Mouse (Mus musculus) left cerebral cortex, adult 2 months (tissue): ENCODE results near the gene Dcaf4. TPM values are rescaled to one million over a fixed set of nuclear protein-coding genes. Genes with fewer than 3 reads are reported as not detected.
A peak's percentile ranks its signal among the peaks of the same experiment; 100 is the strongest.

ENCODE experiments used
- DNase-seq, 2 experiments: peaks; one replicate each; pipeline ENCODE4 v3.0.0; 2021 to 2022; ENCODE audit warnings: low spot score in 2 of 2, mixed read lengths in 1 of 2; ENCODE audit errors: extremely low spot score in 1 of 2
- H3K27ac ChIP-seq: fragments of 200-600 bp; 2 replicates; pipeline ENCODE4 v1.8.1; 2022
- H3K4me3 ChIP-seq: fragments of 200-600 bp; 2 replicates; pipeline ENCODE4 v1.8.1; 2022
- CTCF ChIP-seq: fragments of 200-600 bp; IDR thresholded peaks from 2 replicates; pipeline ENCODE4 v1.8.1; 2022; ENCODE audit warnings: antibody characterized with exemption, mild to moderate bottlenecking, moderate library complexity
- intact Hi-C: fragments of 180-260 bp; cut with DNase I; formaldehyde crosslinking; loops from one replicate; pipeline ENCODE4 v1.15.1; 2025
- total RNA-seq, 2 experiments: library from RNA; stranded (reverse); gene quantifications; 2 replicates each; pipeline ENCODE4 v1.2.3; 2021

Gene Dcaf4
- total RNA-seq, 2 experiments from 2014 or later, result 31.6 to 32.3 TPM

DNA sequence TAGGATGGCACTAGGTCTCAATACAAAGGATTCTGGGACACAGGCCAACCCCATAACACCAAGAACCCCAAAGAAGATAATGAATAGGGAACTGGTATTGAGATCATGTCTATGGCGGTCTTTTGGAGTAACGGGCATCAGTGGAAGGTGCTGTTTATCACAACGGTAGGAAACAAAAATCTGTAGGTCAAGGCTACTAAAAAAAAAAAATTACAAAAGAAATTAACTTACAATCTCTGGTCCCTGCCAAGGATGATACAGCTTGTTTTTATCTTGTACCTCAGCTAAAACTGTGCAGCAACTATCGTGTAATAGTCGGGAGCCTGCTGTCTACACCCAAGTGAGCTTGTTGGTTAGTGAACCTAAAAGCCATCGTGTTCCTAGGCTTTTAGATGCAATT is 23.5 kb upstream of the Dcaf4 start:
- no peak overlapping the region for H3K27ac ChIP-seq
- intact Hi-C loops, result no loop called here
- TF ChIP-seq CTCF, result no peak
- no peak overlapping the region for H3K4me3 ChIP-seq
- DNase-seq, result no peak

DNA sequence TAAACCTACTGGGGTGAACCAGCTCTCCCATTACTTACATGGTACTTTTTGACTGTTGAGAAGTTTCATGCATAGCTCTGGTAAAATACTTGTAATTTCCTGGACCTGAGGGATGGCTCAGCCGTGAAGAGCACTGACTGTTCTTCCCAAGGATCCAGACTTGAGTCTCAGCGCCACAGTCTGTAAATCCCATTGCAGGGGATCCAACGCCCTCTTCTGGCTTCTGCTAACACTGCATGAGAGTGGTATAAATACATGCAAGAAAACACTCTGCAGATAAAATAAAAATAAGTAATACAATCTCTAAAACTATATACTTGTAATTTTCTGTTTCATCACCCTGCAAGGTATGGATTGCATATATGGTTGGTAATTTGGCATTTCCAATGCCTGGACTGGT is 22.3 kb upstream of the Dcaf4 start:
- H3K27ac ChIP-seq, result no peak overlapping the region
- TF ChIP-seq CTCF, result no peak; the same call in none of the 2 replicates
- intact Hi-C loops, result no loop called here
- no peak for DNase-seq
- H3K4me3 ChIP-seq, result no peak overlapping the region

DNA sequence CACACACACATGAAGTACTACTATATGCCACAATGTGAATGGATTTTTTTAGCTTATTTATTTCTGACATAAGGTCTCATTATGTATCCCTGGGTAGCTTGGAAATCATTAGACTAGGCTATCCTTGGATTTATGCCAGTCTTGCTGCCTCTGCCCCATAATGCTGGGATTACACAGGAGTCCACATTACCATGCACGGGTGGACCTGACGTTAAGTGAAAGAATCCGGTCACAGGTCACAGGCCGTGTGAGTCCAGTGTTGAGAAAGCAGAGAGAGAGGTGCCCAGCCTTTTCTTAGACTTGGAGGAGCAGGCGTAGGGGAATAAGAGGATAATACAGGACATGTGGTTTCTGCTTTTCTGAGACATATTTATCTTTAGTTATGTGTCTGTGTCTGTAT is 21.0 kb upstream of the Dcaf4 start:
- no peak overlapping the region for H3K27ac ChIP-seq
- TF ChIP-seq CTCF, result no peak
- H3K4me3 ChIP-seq, result no peak overlapping the region
- intact Hi-C loops, result no loop called here
- no peak for DNase-seq

DNA sequence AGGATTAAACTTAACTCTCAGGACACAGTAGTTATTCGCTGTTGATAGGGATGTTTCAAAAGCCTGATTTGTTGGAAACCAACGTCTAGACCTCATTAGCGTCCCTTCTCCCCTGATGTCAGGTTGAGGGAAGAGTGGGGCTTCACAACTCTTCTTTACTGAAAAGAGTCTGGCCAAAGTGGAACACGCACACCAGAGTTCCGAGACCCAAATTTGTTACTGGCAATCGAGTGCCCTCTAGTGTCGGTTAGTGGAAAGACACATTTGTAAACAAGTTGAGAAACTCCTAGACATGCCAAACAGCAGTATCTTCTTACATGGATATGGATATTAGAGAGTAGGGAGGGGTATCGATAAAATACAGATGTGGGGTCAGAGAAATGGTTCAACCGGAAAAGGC is 18.1 kb upstream of the Dcaf4 start:
- intact Hi-C loops, result loop anchor here (1.0 kb wide), 1 partner anchor 388 kb away; no protein-coding TSS in a partner anchor
- DNase-seq, result peak; percentile 56 to 59
- Histone ChIP-seq H3K27ac (no peak overlapping the region), H3K4me3 (no peak overlapping the region)
- peak; percentile 84 for TF ChIP-seq CTCF

DNA sequence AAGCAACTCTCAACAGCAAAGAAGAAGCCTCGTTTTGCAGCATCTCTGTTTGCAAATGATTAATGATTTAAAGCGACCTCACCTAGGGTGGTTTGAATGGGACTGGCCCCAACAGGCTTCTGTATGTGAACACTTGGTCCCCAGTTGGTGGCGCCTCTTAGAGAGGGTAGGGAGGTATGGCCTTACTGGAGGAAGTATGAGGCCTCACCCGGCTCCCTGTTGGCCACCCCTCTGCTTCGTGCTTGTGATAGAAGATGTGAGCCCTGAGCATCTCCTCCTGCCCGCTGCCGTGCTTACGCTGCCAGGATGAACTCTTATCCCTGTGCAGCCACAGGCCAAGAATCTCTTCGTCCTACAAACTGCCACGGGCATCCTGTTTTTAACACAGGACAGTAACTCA is 13.7 kb upstream of the Dcaf4 start:
- TF ChIP-seq CTCF, result no peak
- intact Hi-C loops, result no loop called here

DNA sequence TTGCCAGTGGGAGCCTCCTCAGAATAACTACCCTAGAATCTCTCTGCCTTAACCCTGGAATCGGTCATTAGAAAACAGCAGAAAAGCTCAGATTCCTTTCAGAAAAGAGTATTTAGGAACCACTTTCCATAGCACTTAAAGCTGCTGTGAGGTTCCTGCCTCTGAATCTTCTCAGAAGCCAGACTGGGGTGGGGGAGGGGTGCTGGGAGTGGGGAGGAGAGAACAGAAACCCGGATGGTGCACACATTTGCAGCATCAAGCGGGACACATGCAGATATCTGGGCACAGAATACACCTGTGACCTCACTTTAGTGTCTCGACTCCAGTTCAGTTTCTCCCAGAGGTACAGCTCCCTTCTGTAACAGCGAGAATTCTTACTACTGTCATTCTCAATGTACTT is 9.7 kb upstream of the Dcaf4 start:
- intact Hi-C loops, result no loop called here
- H3K4me3 ChIP-seq, result no peak overlapping the region
- no peak for TF ChIP-seq CTCF
- no peak overlapping the region for H3K27ac ChIP-seq
- no peak for DNase-seq

More for the DNA sequence above, 13.7 kb upstream of the Dcaf4 start:
- H3K27ac ChIP-seq, result no peak overlapping the region
- H3K4me3 ChIP-seq, result no peak overlapping the region
- DNase-seq, result no peak

DNA sequence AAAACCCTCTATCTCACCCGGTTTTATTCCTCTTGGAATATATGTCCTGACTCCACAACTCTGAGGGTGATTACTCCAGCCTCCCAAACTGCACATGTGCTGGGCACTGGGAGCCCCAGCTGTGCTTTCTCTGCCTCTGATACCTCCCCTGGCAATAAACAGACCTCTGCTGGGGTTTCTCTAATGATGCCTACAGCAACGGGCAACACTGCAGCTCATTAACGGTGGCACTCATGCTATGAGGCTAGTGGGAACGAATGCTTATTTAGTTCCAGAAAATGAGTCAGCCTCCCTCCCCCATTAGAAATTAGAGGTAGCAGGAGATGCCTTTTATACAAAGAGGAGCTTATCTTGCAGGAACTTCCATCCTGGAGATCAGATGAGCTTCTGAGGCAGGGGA is 7.5 kb upstream of the Dcaf4 start:
- intact Hi-C loops, result no loop called here
- Histone ChIP-seq H3K27ac (no peak overlapping the region), H3K4me3 (no peak overlapping the region)
- DNase-seq, result no peak
- TF ChIP-seq CTCF, result no peak

DNA sequence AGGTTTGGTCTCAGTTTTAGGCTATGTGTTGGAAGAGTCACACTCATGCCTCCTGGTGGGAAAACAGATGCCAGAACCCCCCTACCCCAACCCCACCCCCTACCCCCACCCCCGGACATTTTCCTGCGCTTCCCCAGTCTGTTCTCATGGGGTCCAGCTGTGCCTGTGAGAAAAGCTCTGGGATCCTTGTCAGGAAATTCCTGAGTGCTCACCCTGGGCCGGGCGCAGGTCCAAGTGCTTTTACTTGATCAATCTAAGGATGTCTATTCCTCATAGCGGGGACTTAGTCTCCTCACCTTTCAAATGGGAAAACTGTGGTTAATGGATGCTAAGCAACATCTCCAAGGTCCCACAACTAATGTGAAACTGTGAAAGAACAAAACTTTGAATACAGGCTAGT is 7.1 kb upstream of the Dcaf4 start:
- DNase-seq, result no peak
- intact Hi-C loops, result no loop called here
- no peak overlapping the region for H3K27ac ChIP-seq
- no peak overlapping the region for H3K4me3 ChIP-seq
- no peak for TF ChIP-seq CTCF

DNA sequence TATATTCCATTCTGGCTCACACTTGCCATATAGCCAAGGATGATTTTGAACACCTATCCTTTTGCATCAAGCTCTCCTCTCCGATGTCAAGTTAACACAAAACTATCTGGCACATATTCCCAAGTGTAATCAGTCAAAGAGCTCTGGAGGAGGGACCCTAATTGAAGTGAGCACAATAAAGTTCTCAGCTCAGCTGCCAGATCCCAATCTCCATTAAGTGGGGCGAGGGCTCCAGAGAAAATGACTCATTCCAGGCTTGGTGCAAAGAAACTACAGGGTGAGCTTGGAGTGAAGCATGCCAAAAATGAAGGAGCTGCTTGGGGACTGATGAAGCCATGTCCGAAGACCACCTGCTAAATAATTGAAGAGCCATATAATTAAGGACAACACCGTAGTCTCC is 6.0 kb upstream of the Dcaf4 start:
- DNase-seq, result no peak
- intact Hi-C loops, result no loop called here
- H3K27ac ChIP-seq, result no peak overlapping the region
- H3K4me3 ChIP-seq, result no peak overlapping the region
- TF ChIP-seq CTCF, result no peak

DNA sequence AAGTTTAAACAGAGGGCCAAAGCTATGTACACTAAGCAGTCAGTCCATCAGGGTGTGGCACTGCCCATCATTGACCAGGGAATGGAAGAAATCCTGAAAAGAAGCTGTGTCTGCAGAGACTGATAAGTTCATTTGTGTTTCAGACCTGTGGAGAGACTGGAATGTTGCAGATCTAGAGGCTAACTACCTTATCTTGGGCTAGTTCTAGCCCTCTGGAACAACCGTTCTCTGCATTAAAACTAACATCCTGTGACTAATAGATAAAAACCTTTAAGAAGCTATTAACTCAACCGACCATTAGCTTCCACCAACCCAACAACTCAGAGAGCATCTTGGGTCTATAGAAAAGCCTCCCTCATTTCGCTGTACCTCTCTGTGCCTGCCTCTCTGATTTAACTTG is 2.7 kb upstream of the Dcaf4 start:
- no peak for TF ChIP-seq CTCF
- H3K27ac ChIP-seq, result no peak overlapping the region
- no peak for DNase-seq
- H3K4me3 ChIP-seq, result no peak overlapping the region
- intact Hi-C loops, result no loop called here

DNA sequence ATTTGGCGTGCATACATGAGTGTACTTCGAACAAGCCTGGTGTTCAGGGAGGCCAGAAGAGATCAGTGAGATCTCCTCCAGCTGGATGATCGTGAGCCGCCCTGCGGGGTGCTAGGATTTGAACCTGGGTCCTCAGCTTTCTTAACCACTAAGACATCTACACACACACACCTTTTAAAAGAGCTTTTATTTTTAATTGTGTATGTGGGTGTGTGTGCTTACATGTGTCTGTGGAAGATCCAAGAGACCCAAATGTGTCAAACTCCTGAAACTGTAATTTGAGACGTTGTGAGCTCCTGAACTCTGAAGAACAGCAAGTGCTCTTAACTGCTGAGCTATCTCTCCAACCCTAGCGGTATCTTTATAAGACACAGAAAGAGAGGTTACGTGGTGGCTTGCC is 817 bp downstream of the Dcaf4 start:
- intact Hi-C loops, result no loop called here

DNA sequence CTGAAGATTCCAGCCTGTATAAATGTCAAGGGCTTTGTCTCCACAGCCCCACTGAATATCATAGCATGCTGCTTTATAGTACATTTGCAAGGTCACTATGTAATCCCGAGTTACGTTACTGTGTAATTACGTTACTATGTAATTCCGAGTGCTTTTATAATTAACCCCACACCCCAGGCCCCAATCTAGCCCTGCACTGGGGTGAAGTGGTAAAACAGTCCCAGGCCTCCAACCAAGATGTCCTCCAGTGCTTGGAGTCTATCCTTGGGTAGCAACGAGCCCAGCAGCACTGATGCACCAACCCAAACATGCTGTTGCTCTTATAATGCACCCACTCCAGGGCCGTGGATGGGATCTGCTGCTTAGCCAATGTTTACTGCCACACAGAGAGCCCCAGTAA is 2.8 kb downstream of the Dcaf4 start:
- Histone ChIP-seq H3K27ac (no peak overlapping the region), H3K4me3 (no peak overlapping the region)
- intact Hi-C loops, result no loop called here
- DNase-seq, result no peak
- TF ChIP-seq CTCF, result no peak

More for the DNA sequence above, 817 bp downstream of the Dcaf4 start:
- H3K4me3 ChIP-seq, result peak overlapping the region; percentile 84
- no peak overlapping the region; the same call in 1 of the 2 replicates for H3K27ac ChIP-seq
- TF ChIP-seq CTCF, result no peak
- DNase-seq, result no peak

DNA sequence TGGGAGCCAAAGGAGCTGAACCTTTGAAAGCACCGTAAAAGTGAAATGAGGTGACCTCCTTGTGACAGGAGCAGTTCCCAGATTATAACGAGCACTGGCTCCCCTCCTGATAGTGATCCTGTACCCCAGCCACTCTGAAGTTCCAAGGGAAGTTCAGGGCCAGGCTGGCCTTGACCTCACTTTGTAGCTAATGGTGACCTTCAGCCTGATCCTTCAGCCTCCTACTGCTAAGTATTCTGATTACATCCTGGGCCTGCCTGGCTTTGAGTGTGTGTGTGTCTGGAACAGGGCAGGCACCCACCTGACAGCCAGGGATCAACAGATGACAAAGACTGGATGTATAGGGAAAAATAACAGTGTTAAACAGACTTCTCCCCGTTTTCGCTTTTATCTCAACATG is 3.6 kb downstream of the Dcaf4 start:
- DNase-seq, result no peak
- Histone ChIP-seq H3K4me3 (no peak overlapping the region), H3K27ac (no peak overlapping the region)
- intact Hi-C loops, result no loop called here
- TF ChIP-seq CTCF, result no peak

DNA sequence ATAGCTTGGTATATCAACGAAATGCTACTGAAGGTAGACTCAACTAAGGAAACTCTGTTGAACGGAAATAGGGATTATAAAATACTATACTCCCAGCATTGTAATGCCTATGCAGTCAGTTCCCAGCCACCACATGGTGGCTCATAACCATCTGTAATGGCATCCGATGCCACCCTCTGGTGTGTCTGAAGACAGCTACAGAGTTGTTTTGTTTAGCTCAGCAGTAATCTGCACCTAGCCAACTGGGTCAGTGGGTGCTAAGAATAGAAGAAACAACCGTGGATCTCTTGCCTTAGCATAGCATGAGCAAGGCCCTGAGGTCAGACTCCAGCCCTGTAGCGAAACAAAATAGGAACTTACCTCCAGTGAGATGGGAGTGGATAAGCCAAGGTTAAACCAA is 4.1 kb downstream of the Dcaf4 start:
- TF ChIP-seq CTCF, result no peak; the same call in none of the 2 replicates
- H3K4me3 ChIP-seq, result no peak overlapping the region
- intact Hi-C loops, result no loop called here
- H3K27ac ChIP-seq, result no peak overlapping the region
- no peak for DNase-seq
